Mouse (Mus musculus) intestine, embryonic 16.5 days (tissue): ENCODE measurements around the gene Parp1. TPM values are rescaled to one million over a fixed set of nuclear protein-coding genes. Genes with fewer than 3 reads are reported as not detected.

Source experiments
- ATAC-seq: fragments of 200-750 bp; cut with Nextera tagmentation; 2 replicates; pipeline ENCODE4 v1.8.0; 2017; ENCODE audit warnings: moderate TSS enrichment, moderate library complexity
- H3K27ac ChIP-seq: fragments of 300-500 bp; sonication (generic); 2 replicates; pipeline ENCODE4 v1.5.1; 2014; ENCODE audit warnings: mild to moderate bottlenecking, low read length
- H3K27me3 ChIP-seq: fragments of 300-500 bp; sonication (generic); replicated peaks from 2 replicates; pipeline ENCODE4 v1.6.1; 2014; ENCODE audit warnings: low read length, control low read depth, mixed read lengths; ENCODE audit not compliant: control insufficient read depth, insufficient read depth
- H3K36me3 ChIP-seq: fragments of 300-500 bp; sonication (generic); 2 replicates; pipeline ENCODE4 v1.6.1; 2014; ENCODE audit warnings: low read length, control low read depth; ENCODE audit not compliant: control insufficient read depth, insufficient read depth
- H3K4me1 ChIP-seq: fragments of 300-500 bp; sonication (generic); 2 replicates; pipeline ENCODE4 v1.6.1; 2014; ENCODE audit warnings: low read length, control low read depth, mixed read lengths; ENCODE audit not compliant: control insufficient read depth, insufficient read depth
- H3K4me2 ChIP-seq: fragments of 300-500 bp; sonication (generic); 2 replicates; pipeline ENCODE4 v1.6.1; 2014; ENCODE audit warnings: low read depth, low read length, control low read depth
- H3K4me3 ChIP-seq: fragments of 300-500 bp; sonication (generic); 2 replicates; pipeline ENCODE4 v1.5.1; 2014; ENCODE audit warnings: mild to moderate bottlenecking, low read length
- H3K9ac ChIP-seq: fragments of 300-500 bp; sonication (generic); 2 replicates; pipeline ENCODE4 v1.6.1; 2014; ENCODE audit warnings: low read depth, low read length
- H3K9me3 ChIP-seq: fragments of 300-500 bp; sonication (generic); 2 replicates; pipeline ENCODE4 v1.6.1; 2016; ENCODE audit warnings: low read length, control low read depth; ENCODE audit not compliant: control insufficient read depth
- WGBS: fragments of 180-500 bp; shearing (Covaris S2); extraction: QIAGEN DNeasy Blood & Tissue Kit; methylation state at CpG from one replicate; pipeline ENCODE4 v1.1.7; 2014; 5-methylcytosine and 5-hydroxymethylcytosine counted together
- polyA plus RNA-seq: library from polyadenylated mRNA; unstranded; fragments of >200 nt; fragmentation: Nextera tagmentation; extraction: Ambion mirVana; gene quantifications from 2 replicates; pipeline ENCODE4 v1.2.1, GENCODE M21; 2015

The Parp1 gene
- polyA plus RNA-seq, 1 experiment from 2014 or later = 93.8 TPM

DNA sequence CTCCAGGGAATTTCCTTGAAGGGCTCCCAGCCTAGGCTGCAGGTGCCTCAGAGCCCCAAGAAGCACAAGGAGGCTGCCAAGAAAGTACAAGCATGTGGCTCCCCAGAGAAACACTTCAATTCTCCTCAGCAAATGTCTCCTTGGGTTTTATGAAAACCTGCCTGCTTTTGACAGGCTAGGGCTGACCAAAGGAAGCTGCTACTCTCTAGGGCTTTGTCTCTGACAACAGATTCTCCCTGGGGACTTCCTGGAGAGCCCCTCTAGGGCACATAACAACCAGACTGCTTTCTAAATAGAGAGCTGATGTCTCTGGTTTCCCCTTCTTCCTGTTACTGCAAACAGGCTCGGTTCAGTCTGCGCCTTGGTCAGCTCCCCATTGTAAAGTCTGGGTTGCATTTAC is 27.5 kb upstream of the Parp1 start:
- no peak for ATAC-seq
- H3K4me2 ChIP-seq = no peak overlapping the region
- no peaks in the 10 kb centered on the region for H3K9me3 ChIP-seq
- peaks cover 4% of the 10 kb centered on the region; the same call in 1 of the 2 replicates for H3K4me1 ChIP-seq
- H3K27me3 ChIP-seq = no peaks in the 10 kb centered on the region
- WGBS = 38% methylated on average over 2 of the region's 2 CpGs
- no peak overlapping the region for H3K4me3 ChIP-seq
- no peaks in the 10 kb centered on the region for H3K36me3 ChIP-seq
- no peak overlapping the region for H3K27ac ChIP-seq
- no peak overlapping the region for H3K9ac ChIP-seq

DNA sequence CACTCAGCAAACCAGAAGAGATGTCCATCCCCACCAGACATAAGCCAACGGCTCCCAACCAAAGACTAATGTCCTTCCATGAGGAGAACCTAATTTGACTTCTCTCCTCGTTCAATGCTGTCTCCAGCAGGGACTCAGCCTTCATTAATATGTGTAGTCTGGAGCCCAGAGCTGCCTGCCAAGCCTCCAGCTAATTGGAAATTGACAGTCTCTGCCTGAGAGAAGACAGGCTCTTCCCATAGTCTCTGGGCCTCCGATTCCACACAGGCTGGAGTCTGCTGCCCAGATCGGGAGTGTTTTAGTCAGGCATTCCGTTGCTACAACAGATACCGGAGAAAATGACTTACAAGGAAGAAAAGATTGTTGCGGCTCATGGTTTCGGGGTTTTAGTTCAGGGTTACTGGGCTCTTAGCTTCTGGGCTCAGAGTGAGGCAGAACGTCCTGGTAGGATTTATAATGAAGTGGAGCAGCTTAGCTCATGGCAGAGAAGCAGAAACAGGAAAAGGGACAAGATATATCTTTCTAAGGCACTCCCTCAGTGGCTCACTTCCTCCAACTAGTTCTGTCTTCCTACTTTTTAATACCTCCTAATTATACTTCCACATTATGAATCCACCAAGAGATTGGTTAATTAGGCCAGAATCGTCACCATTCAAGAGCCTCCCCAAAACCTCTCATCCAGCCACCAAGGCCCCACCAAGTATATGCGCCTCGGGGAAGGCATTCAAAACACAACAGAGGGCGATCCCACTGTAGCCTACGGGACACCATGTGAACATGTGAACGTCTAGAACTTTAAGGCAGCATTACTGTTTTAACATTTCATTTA is 26.6 kb upstream of the Parp1 start:
- no peaks in the 10 kb centered on the region for H3K36me3 ChIP-seq
- peaks cover 6% of the 10 kb centered on the region for H3K4me1 ChIP-seq
- no peaks in the 10 kb centered on the region for H3K27me3 ChIP-seq
- no peak overlapping the region for H3K4me3 ChIP-seq
- ATAC-seq = no peak
- no peak overlapping the region for H3K4me2 ChIP-seq
- H3K27ac ChIP-seq = peak overlapping the region; percentile 57
- H3K9me3 ChIP-seq = no peaks in the 10 kb centered on the region
- WGBS = 60% methylated on average over 15 of the region's 15 CpGs
- no peak overlapping the region for H3K9ac ChIP-seq

DNA sequence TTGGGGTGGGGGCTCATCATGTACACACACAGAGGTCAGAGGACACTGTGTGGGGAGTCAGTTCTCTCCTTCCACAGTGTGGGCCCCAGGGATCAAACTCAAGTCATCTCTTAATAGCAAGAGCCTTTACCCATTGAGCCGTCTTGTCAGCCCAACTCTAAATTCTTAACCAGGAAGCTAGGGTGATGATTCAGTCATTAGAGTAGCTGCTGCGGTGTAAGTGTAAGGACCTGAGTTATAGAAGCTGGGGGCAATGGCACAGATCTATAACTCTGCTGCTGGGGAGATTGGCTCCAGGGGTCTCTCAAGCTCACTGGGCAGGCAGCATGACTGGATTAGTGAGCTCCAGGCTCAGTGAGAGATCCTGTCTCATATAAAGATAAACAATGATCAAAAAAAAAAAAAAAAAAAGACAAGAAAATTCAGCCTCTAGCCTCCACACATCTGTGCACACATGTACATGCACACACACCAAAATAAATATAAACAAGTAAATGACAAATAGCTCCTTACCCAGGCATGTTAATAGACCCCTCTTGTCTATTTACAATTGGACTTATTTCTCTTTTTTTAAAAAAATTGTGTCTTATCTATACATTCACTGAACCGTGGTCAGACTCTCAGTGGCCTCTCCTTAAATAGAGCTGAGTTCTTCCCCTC is 25.9 kb upstream of the Parp1 start:
- Histone ChIP-seq H3K4me3 (no peak overlapping the region), H3K9ac (no peak overlapping the region), H3K36me3 (no peaks in the 10 kb centered on the region), H3K4me2 (no peak overlapping the region), H3K27me3 (no peaks in the 10 kb centered on the region), H3K9me3 (no peaks in the 10 kb centered on the region), H3K4me1 (peaks cover 13% of the 10 kb centered on the region), H3K27ac (0 out of 2 replicates have a peak overlapping the region, but pooled peaks have one; percentile 41)
- WGBS = 75% methylated on average over 3 of the region's 3 CpGs
- ATAC-seq = no peak

DNA sequence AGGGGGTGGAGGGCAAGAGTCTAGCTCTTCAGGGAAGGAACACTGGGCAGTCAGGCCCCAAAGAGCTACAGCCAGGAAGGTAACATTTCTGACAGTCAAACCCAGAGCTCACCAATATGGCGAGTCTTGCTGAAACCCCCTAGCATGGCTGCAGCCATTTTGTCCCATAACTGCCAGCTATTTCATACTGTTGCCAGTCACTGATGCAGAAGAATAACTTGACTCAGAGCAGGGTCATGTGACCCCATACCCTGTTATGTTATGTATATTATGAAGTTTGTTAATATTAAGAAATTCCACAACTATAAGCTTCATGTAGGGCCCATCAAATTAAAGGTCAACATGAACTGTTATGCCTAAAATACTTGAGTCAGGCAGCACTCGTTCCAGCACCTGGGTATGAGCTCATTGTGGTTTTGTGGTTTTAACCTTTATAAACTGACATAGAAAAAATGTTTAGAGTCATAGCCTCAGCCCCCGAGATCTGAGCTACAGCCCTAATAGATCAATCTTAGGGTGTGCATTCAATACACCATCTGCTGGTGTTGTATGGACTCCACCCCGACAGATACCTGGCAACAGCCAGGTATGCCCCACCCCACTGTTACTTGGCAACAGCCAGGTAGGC is 22.7 kb upstream of the Parp1 start:
- no peak for ATAC-seq
- no peaks in the 10 kb centered on the region for H3K9me3 ChIP-seq
- H3K9ac ChIP-seq = no peak overlapping the region
- H3K27ac ChIP-seq = no peak overlapping the region
- no peak overlapping the region for H3K4me3 ChIP-seq
- H3K4me1 ChIP-seq = peaks cover 22% of the 10 kb centered on the region
- no peak overlapping the region for H3K4me2 ChIP-seq
- 0 out of 2 replicates have a peak, but pooled peaks cover 6% of the 10 kb centered on the region for H3K27me3 ChIP-seq
- no peaks in the 10 kb centered on the region for H3K36me3 ChIP-seq
- WGBS = 62% methylated on average over 4 of the region's 4 CpGs

DNA sequence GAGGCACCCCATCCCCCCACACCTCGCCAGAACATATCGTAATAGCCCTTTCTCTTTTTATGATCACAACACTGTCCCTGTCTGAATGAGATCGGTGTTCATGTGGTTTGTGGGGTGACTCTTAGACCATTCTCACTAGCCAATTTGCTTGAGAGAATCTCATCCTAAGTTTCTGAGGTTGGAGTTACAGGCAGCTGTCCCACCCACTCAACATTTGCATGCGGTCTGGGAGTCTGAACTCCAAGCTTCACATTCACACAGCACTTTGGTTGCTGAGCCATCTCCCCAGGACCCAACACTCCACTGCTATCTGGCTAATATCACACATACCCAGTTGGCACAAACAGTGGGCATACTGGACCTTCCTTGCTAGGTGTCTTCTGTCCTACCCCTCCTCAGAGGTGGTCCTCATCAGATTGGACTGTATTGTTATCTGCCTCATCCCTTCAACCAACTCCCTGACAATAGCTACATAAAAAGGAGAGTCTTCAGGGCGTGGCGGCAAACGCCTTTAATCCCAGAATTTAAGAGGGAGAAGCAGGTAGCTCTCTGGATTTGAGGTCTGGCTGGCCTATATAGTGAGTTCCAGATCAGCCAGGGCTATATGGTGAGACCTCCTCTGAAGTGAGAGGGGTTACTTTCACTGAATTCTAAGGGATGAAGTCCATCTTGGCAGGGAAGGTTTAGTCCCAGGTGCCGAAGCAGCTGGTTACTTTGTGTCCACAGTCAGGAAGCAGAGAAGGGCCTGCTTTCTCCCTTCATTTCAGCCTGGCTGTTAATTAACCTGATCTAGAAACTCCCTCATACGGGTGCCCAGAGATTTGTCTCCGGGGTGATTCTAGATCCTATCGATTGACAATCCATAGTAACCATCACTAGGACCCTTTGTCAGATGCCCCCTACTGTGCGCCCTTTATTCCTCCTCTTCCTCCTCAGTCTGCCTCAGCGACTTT is 21.6 kb upstream of the Parp1 start:
- WGBS = 45% methylated on average over 13 of the region's 13 CpGs
- H3K9me3 ChIP-seq = no peaks in the 10 kb centered on the region
- H3K9ac ChIP-seq = 0 out of 2 replicates have a peak overlapping the region, but pooled peaks have one; percentile 39
- ATAC-seq = peak; percentile 34
- peaks cover 22% of the 10 kb centered on the region for H3K4me1 ChIP-seq
- H3K36me3 ChIP-seq = no peaks in the 10 kb centered on the region
- H3K4me2 ChIP-seq = peak overlapping the region; percentile 44
- H3K27me3 ChIP-seq = 0 out of 2 replicates have a peak, but pooled peaks cover 6% of the 10 kb centered on the region
- no peak overlapping the region for H3K27ac ChIP-seq
- H3K4me3 ChIP-seq = peak overlapping the region; percentile 10; the same call in 1 of the 2 replicates

DNA sequence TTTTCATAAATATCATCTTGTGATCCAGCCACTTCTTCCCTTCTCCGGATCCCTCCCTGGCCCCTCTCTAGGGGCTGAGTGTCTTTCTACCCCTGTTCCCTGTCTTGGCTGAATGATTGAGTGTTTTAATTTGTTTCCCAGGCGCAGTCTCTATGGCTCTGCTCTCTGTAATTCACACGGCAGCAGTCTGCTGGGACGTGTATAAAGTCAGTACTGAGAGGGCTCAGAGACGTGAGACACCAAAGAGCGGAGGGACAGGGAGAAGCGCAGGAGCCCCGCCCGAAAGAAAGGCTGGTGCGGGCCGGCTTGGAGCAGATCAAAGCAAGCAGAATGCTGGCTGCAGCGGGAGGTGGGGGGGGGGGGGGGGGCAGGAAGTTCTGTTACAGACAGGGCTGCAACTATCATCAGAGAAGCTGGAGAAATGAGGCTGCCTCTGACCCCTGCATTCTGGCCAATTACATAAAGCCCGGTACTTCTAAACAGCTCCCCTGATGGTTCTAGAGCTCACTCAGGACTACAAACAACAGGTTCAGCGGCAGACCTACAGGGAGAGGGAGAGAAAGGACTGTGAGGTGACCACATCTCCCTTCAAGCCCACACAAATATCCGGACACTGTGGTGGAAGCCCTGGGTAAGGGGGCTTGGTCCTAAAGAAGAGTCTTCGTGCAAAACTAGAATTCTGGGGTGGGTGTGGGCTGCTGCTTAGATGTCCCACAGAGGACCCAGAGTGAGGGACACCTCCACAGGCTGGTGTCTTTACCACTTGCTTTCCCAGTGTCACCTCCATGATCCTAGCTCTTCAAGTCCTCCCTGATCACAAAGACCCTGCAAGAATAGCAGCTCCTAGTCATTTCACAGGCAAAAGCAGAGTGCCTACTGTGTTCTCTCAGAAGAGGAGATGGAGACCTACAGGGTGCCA is 20.7 kb upstream of the Parp1 start:
- Histone ChIP-seq H3K4me2 (peak overlapping the region; percentile 44), H3K4me1 (peaks cover 18% of the 10 kb centered on the region), H3K4me3 (peak overlapping the region; percentile 10; the same call in 1 of the 2 replicates), H3K36me3 (no peaks in the 10 kb centered on the region), H3K27ac (no peak overlapping the region), H3K9me3 (no peaks in the 10 kb centered on the region), H3K9ac (peak overlapping the region; percentile 39; the same call in 1 of the 2 replicates), H3K27me3 (0 out of 2 replicates have a peak, but pooled peaks cover 6% of the 10 kb centered on the region)
- 4% methylated on average over 16 of the region's 16 CpGs for WGBS
- peak; percentile 73 for ATAC-seq

DNA sequence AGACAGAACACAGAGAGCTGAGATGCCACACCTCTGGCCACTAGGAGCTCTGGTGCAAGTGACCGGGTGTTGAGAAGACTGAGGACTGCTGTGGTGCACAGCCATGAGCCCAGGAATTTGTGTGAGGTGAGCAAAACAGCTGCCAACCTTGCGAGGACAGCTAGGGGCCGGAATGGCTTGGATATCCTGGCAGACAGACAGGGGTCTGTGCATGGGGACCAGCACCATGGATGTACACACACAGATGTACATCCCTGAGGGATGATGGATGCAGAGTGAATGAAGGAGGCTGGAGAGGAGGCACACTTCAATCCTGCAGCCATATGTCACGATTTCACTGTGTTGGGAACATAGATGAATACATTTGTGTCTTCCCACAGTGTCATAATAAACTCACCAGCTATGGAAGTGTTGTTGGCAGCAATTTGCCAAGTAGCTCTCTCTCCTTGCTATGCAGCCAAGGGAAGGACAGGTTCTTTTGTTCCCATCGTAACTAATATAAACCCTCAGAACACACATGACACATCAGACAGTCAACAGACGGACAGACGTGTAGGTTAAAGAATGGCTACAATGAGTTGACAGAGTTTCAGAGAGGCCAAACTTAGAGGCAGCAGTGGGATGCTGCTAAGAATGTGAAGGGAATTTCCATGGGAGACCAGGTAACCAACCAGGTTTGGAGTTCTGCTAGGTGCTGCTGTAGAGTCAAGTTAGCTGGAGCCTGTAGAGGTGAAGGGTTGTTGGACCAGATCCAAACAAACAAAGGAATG is 19.0 kb upstream of the Parp1 start:
- no peak for ATAC-seq
- Histone ChIP-seq H3K4me2 (no peak overlapping the region), H3K4me1 (peaks cover 18% of the 10 kb centered on the region), H3K9ac (no peak overlapping the region), H3K27me3 (0 out of 2 replicates have a peak, but pooled peaks cover 6% of the 10 kb centered on the region), H3K9me3 (no peaks in the 10 kb centered on the region), H3K27ac (no peak overlapping the region), H3K4me3 (no peak overlapping the region), H3K36me3 (no peaks in the 10 kb centered on the region)
- 80% methylated on average over 7 of the region's 7 CpGs for WGBS
